In genomic region chr13:20371501-20371900, GRCm38 (mm10) we compare ENCODE assay signal across 20 mouse cellular contexts.
A peak's percentile ranks its signal among the peaks of the same experiment; 100 is the strongest.
DNase-seq lines count a peak whose midpoint lies in the region; ATAC-seq and TF ChIP-seq lines count a peak whose summit lies in the region.
"Had no signal": no experiment of that assay in that cellular context is flagged by ENCODE, and none has a peak within 500 bp of the region (broad histone marks: within the 10 kb centered on the region; RNA-seq: fewer than 3 reads in every experiment).

No protein-coding gene starts in this region.

- H3K27me3 ChIP-seq in kidney, embryonic 16.5 days (ENCODE audit: insufficient read depth, low read length): no peaks in the 10 kb centered on the region
- H3K27me3 ChIP-seq in spleen, adult 2 months (ENCODE audit: control insufficient read depth, insufficient read depth, low read length): no peaks in the 10 kb centered on the region
- H3K27me3 ChIP-seq: embryonic facial prominence, embryonic 12.5 days; hindbrain, embryonic 12.5 days; limb, embryonic 12.5 days; liver, embryonic 13.5 days; neural tube, embryonic 12.5 days; Patski had no signal

- H3K9ac ChIP-seq in kidney, embryonic 16.5 days (replicated peaks; ENCODE audit: low read length): no peak overlapping the region
- H3K9ac ChIP-seq: embryonic facial prominence, embryonic 12.5 days; hindbrain, embryonic 12.5 days; limb, embryonic 12.5 days; liver, embryonic 13.5 days; neural tube, embryonic 12.5 days had no signal

- no peaks in the 10 kb centered on the region for H3K36me3 ChIP-seq in kidney, embryonic 16.5 days (ENCODE audit: insufficient read depth, low read length)
- H3K36me3 ChIP-seq in spleen, adult 2 months (ENCODE audit: control insufficient read depth, insufficient read depth, low read length): peaks cover 12% of the 10 kb centered on the region
- H3K36me3 ChIP-seq: embryonic facial prominence, embryonic 12.5 days; hindbrain, embryonic 12.5 days; limb, embryonic 12.5 days; liver, embryonic 13.5 days; neural tube, embryonic 12.5 days had no signal

- DNase-seq in kidney, adult 9 months: no peak
- DNase-seq in spleen, adult 2 months (ENCODE audit: low read depth in 1 of 2, low spot score in 2 of 2): peak; percentile 1 to 42
- DNase-seq in spleen, postnatal 4 days (ENCODE audit: low spot score in 2 of 2): no peak
- DNase-seq in induced T-regulatory cell, adult 2 months (ENCODE audit: low read depth): peak; percentile 59
- no peak for DNase-seq in layer of hippocampus, adult 18-20 months (ENCODE audit: low spot score in 2 of 2)
- no peak for DNase-seq in lung, adult 2 months
- DNase-seq: adrenal gland, postnatal 25 days; cerebellum, adult 2 months; heart, adult 2 months; liver, embryonic 13.5 days; right cerebral cortex, postnatal 14 days; thymus, adult 18-20 months had no signal

- H3K9me3 ChIP-seq in kidney, embryonic 16.5 days (ENCODE audit: low read length): 0 out of 2 replicates have a peak, but pooled peaks cover 4% of the 10 kb centered on the region
- H3K9me3 ChIP-seq: embryonic facial prominence, embryonic 12.5 days; hindbrain, embryonic 12.5 days; limb, embryonic 12.5 days; liver, embryonic 13.5 days; neural tube, embryonic 12.5 days had no signal

- H3K4me3 ChIP-seq in kidney, embryonic 16.5 days (ENCODE audit: low read length): no peak overlapping the region
- no peak overlapping the region for H3K4me3 ChIP-seq in spleen, adult 2 months (ENCODE audit: extremely low read depth, insufficient read depth, insufficient read length)
- H3K4me3 ChIP-seq in lung, adult 2 months (replicated peaks; ENCODE audit: extremely low read depth, low read depth, low read length): no peak overlapping the region
- H3K4me3 ChIP-seq: embryonic facial prominence, embryonic 12.5 days; heart, adult 2 months; hindbrain, embryonic 12.5 days; limb, embryonic 12.5 days; liver, embryonic 13.5 days; neural tube, embryonic 12.5 days had no signal

- H3K27ac ChIP-seq in kidney, embryonic 16.5 days (ENCODE audit: low read length): 0 out of 2 replicates have a peak overlapping the region, but pooled peaks have one; percentile 10
- H3K27ac ChIP-seq in spleen, adult 2 months (ENCODE audit: insufficient read depth, low read length): no peak overlapping the region
- H3K27ac ChIP-seq: embryonic facial prominence, embryonic 12.5 days; heart, adult 2 months; limb, embryonic 12.5 days; liver, embryonic 13.5 days; neural tube, embryonic 12.5 days had no signal

- peaks cover 11% of the 10 kb centered on the region for H3K4me1 ChIP-seq in kidney, embryonic 16.5 days (ENCODE audit: insufficient read depth, low read length)
- H3K4me1 ChIP-seq in spleen, adult 2 months (ENCODE audit: control insufficient read depth, insufficient read depth, insufficient read length): peaks cover 2% of the 10 kb centered on the region; the same call in 1 of the 2 replicates
- H3K4me1 ChIP-seq in lung, adult 2 months (ENCODE audit: control insufficient read depth, insufficient read depth, low read length): peaks cover 7% of the 10 kb centered on the region; the same call in 1 of the 2 replicates
- H3K4me1 ChIP-seq: embryonic facial prominence, embryonic 12.5 days; liver, embryonic 13.5 days; neural tube, embryonic 12.5 days had no signal

- TF ChIP-seq POLR2A in spleen, adult 2 months (IDR thresholded peaks at IDR 0.05; ENCODE audit: low read depth, low read length): no peak
- no peak for TF ChIP-seq POLR2A in lung, adult 2 months (IDR thresholded peaks at IDR 0.05; ENCODE audit: borderline replicate concordance, extremely low read depth, low read depth, low read length)

- H3K4me2 ChIP-seq in kidney, embryonic 16.5 days (replicated peaks; ENCODE audit: low read depth, low read length): no peak overlapping the region
- H3K4me2 ChIP-seq: embryonic facial prominence, embryonic 12.5 days; hindbrain, embryonic 12.5 days; limb, embryonic 12.5 days; liver, embryonic 13.5 days; neural tube, embryonic 12.5 days had no signal

- ATAC-seq in kidney, embryonic 16.5 days (ENCODE audit: low FRiP score, low TSS enrichment): peak; percentile 55; the same call in 1 of the 2 replicates
- ATAC-seq: forebrain, embryonic 16.5 days; intestine, embryonic 16.5 days; Patski had no signal

- TF ChIP-seq CTCF in spleen, adult 2 months (IDR thresholded peaks at IDR 0.05; ENCODE audit: extremely low read depth, insufficient read depth, insufficient read length, insufficient replicate concordance): no peak
- no peak for TF ChIP-seq CTCF in lung, adult 2 months (IDR thresholded peaks at IDR 0.05; ENCODE audit: insufficient read depth, low read length)

- 63% methylated on average over 6 of the region's 6 CpGs for WGBS in kidney, embryonic 16.5 days
- WGBS in spleen, adult 2 months: 59% methylated on average over 6 of the region's 6 CpGs
- WGBS in lung, adult 2 months: 49% methylated on average over 6 of the region's 6 CpGs

Comparison
In these comparisons a context has a peak if more than half of its experiments do, and no peak if none do; other contexts are left out.
1. DNase-seq: peak in spleen, adult 2 months (2 of 2) and induced T-regulatory cell, adult 2 months (single experiment); none in kidney, adult 9 months (single experiment), spleen, postnatal 4 days (0 of 2), layer of hippocampus, adult 18-20 months (0 of 2) and lung, adult 2 months (single experiment).